Mouse (Mus musculus): ENCODE data around the gene Ntrk3. TPM values are rescaled to one million over a fixed set of nuclear protein-coding genes. Genes with fewer than 3 reads are reported as not detected.

The Ntrk3 gene
- polyA plus RNA-seq, 1 experiment from 2014 or later, result 2.2 TPM

DNA sequence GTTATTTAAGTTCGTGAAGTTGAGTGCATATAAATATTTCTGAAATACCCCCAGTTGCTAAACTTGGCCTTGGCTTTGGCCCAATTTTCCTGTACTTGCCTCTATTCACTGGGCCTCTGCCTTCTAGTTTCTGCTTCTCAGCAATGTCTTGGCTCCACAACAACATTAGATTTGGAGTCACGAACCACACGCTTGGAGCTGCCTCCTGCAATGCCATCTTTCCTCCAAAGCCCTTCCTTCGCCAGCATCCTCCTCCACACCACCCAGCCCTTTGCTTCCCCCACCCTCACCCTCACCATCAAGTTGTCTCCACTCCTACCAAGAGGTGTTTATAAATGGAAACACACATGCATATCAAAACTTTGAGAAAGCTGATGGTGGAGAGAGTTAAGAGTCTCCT lies 340.6 kb downstream of the Ntrk3 start:
- Histone ChIP-seq H3K4me2 (replicated peaks) (no peak overlapping the region), H3K4me3 (no peak overlapping the region), H3K27ac (no peak overlapping the region), H3K9ac (no peak overlapping the region), H3K4me1 (no peaks in the 10 kb centered on the region), H3K9me3 (no peaks in the 10 kb centered on the region), H3K27me3 (no peaks in the 10 kb centered on the region), H3K36me3 (no peaks in the 10 kb centered on the region)
- ATAC-seq (ENCODE audit: low FRiP score, low read depth), result no peak
- WGBS, result 80% methylated on average over 4 of the region's 4 CpGs

DNA sequence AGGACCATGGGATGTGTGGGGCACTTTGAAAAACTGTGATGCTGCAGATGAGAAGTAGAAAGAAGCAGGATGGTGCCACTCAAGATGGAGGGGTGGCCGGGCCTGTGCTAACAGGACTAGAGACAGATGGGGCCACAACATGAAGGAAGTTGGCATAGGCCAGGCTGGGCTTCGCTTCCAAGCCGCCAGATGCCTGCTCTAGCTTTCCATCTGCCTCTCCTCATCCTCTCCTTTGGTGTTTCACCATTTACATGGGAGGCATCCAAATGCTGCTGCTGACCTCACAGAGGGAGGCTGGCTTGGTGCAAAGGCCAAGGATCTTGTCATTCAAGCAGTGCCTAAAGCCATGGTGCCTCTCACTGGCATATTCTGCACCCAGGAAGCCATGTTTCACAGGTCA lies 347.8 kb downstream of the Ntrk3 start:
- Histone ChIP-seq H3K27ac (no peak overlapping the region), H3K4me1 (no peaks in the 10 kb centered on the region), H3K9me3 (no peaks in the 10 kb centered on the region), H3K9ac (no peak overlapping the region), H3K36me3 (no peaks in the 10 kb centered on the region), H3K4me3 (no peak overlapping the region), H3K4me2 (replicated peaks) (no peak overlapping the region), H3K27me3 (no peaks in the 10 kb centered on the region)
- no peak for ATAC-seq (ENCODE audit: low FRiP score, low read depth)
- WGBS, result 83% methylated on average over 3 of the region's 3 CpGs

DNA sequence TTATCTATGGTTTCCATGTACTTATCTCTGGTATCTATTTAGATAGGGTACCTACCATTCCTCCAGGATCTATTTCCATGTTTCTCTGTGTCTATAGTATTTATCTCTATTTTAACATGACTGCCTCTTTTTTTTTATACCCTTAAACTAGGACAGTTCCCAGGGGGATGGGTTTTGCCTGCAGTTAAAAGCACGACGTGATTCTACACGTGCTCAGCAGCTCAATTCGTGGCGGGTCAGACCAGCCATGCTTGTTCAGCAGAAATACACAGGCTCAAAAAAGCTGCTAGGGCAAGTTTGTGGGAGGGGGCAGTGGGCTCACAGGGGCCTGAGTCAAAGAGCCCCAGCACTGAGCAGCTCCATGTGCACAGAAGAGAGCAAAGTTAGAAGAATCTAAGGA lies 349.7 kb downstream of the Ntrk3 start:
- no peak overlapping the region for H3K27ac ChIP-seq
- no peaks in the 10 kb centered on the region for H3K4me1 ChIP-seq
- WGBS, result 82% methylated on average over 5 of the region's 5 CpGs
- no peak overlapping the region for H3K4me3 ChIP-seq
- H3K9me3 ChIP-seq, result no peaks in the 10 kb centered on the region
- no peak for ATAC-seq (ENCODE audit: low FRiP score, low read depth)
- no peaks in the 10 kb centered on the region for H3K27me3 ChIP-seq
- no peak overlapping the region for H3K4me2 ChIP-seq (replicated peaks)
- H3K36me3 ChIP-seq, result no peaks in the 10 kb centered on the region
- no peak overlapping the region for H3K9ac ChIP-seq

DNA sequence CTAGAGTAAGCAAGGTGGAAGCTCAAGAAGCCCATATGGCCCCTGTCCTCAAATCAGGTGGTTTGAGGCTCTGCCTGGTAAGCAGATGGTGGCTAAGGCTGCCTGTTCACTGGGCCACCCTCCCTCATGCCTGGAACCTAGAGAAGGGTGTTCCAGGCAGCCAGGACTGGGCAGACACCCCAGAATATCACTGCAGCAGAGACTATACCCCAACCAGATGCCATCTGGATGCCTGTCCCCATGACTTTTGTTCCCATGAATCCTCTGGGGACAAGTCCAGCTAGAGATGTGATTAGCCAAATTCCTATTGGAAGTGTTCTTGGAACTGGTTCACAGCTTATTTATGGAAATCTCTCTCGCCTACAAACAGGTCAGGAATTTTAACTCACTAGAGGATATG lies 351.8 kb downstream of the Ntrk3 start:
- whole genome bisulfite sequencing, result 60% methylated on average over 1 of the region's 1 CpGs
- no peak overlapping the region for H3K4me3 ChIP-seq
- no peak overlapping the region for H3K27ac ChIP-seq
- no peaks in the 10 kb centered on the region for H3K9me3 ChIP-seq
- no peaks in the 10 kb centered on the region for H3K27me3 ChIP-seq
- H3K9ac ChIP-seq, result no peak overlapping the region
- H3K4me2 ChIP-seq (replicated peaks), result no peak overlapping the region
- H3K36me3 ChIP-seq, result no peaks in the 10 kb centered on the region
- no peak for ATAC-seq (ENCODE audit: low FRiP score, low read depth)
- H3K4me1 ChIP-seq, result no peaks in the 10 kb centered on the region

DNA sequence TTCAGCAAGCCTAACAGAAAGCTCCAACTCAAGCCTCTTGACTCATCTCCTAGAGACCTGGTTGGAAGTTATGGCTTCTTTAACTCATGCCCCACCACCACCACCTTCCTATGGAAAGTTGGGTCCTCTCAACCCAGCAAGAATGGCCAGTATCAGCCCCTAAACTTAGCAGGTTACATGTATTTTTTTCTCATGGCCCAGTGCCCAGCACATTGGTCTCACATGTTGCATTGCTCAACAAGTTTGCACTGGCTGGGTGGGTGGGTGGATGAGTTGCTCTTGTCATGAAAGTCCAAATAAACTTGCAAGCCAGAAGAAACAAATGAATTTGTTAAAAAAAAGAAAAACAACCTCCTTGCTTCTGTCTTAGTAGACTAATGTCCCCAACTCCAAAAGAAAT lies 353.7 kb downstream of the Ntrk3 start:
- Histone ChIP-seq H3K4me3 (no peak overlapping the region), H3K4me2 (replicated peaks) (no peak overlapping the region), H3K9ac (no peak overlapping the region), H3K27me3 (no peaks in the 10 kb centered on the region), H3K4me1 (no peaks in the 10 kb centered on the region), H3K9me3 (no peaks in the 10 kb centered on the region), H3K27ac (no peak overlapping the region), H3K36me3 (no peaks in the 10 kb centered on the region)
- no peak for ATAC-seq (ENCODE audit: low FRiP score, low read depth)

DNA sequence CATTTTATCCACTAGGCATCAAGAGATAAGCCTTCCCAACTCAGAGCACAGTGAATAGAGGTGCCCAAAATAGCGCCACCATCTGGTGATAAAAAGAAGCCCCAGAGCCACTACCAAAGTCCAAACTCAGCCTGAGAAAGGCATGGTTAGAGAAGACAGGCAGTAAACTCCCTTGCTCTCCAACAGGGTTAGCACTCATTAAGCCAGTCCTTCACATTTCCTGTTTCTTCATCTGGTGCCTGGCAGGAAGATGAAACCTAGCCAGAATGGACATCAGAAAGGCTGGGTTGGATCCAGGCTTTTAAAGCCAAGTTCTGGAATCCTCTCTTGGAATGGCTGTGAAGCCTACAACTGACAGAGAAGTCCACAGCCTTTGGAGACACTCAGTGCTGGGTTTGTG lies 355.7 kb downstream of the Ntrk3 start:
- Histone ChIP-seq H3K4me3 (no peak overlapping the region), H3K9ac (no peak overlapping the region), H3K4me2 (replicated peaks) (no peak overlapping the region), H3K4me1 (no peaks in the 10 kb centered on the region), H3K27me3 (no peaks in the 10 kb centered on the region), H3K36me3 (no peaks in the 10 kb centered on the region), H3K9me3 (no peaks in the 10 kb centered on the region), H3K27ac (no peak overlapping the region)
- ATAC-seq (ENCODE audit: low FRiP score, low read depth), result no peak
- 24% methylated on average over 1 of the region's 1 CpGs for WGBS

DNA sequence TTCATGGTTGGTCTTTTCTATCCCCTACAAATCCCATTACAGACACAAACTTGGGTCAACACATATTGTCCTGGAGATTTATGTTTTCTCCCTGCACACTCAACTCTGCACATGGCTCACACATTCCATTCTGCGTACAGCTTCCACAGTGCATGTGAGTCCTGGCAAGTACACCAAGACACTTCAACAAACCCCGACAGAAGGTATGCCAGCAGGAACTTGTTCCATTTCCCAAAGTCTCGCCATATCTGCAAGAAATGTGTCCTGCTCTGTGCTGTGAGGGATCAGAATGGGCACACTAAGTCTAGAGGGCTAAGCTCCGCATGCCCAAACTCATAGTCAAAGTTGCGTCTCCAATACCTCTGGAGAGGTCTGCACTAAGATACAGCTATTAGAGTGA lies 358.0 kb downstream of the Ntrk3 start:
- 87% methylated on average over 5 of the region's 5 CpGs for WGBS
- no peaks in the 10 kb centered on the region for H3K36me3 ChIP-seq
- no peaks in the 10 kb centered on the region for H3K4me1 ChIP-seq
- no peaks in the 10 kb centered on the region for H3K9me3 ChIP-seq
- H3K4me3 ChIP-seq, result no peak overlapping the region
- H3K27ac ChIP-seq, result no peak overlapping the region
- H3K27me3 ChIP-seq, result no peaks in the 10 kb centered on the region
- ATAC-seq (ENCODE audit: low FRiP score, low read depth), result no peak
- H3K4me2 ChIP-seq (replicated peaks), result no peak overlapping the region
- no peak overlapping the region for H3K9ac ChIP-seq

DNA sequence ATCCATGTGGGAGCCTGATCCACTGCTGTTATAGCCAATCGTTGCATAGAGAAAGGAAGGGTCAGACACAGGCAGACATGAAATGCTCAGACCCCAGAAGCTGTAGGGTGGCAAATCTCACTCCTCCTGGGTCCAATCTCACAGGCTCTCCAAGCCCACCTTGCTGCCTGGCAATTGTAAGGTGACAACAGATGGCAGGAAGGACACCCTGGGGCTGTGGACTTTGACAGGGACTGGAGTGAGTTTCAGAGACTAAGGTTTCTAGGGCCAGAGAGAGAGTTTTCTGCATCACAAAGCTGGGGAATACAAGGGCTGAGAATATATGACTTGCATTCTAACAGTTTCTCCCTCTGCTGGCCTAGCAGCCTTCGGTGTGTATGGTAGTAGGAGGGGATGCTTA lies 359.5 kb downstream of the Ntrk3 start:
- ATAC-seq (ENCODE audit: low FRiP score, low read depth), result no peak
- H3K27me3 ChIP-seq, result no peaks in the 10 kb centered on the region
- H3K36me3 ChIP-seq, result no peaks in the 10 kb centered on the region
- H3K4me2 ChIP-seq (replicated peaks), result no peak overlapping the region
- WGBS, result 58% methylated on average over 2 of the region's 2 CpGs
- H3K27ac ChIP-seq, result no peak overlapping the region
- no peak overlapping the region for H3K9ac ChIP-seq
- no peaks in the 10 kb centered on the region for H3K4me1 ChIP-seq
- no peaks in the 10 kb centered on the region for H3K9me3 ChIP-seq
- H3K4me3 ChIP-seq, result no peak overlapping the region

DNA sequence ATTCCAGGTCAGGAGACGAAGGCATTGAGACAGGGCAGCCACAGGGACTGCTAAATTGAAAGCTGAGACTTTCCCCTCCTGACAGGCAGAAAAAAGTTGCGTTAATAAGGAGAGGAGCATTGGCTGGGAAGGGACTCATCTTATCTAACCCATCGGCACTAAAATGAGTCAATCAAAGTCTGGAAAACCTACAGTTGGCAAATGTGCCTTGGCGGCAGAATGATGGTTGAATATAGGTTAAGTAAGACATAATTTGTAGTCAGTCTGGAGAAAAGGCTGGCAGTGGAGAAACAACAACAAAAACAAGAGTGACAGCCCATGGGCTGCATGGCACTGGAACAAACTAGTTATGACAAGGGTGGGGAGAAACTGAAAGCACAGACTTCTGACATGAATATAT lies 360.9 kb downstream of the Ntrk3 start:
- H3K4me1 ChIP-seq, result no peaks in the 10 kb centered on the region
- H3K27ac ChIP-seq, result no peak overlapping the region
- H3K4me3 ChIP-seq, result no peak overlapping the region
- H3K9me3 ChIP-seq, result no peaks in the 10 kb centered on the region
- no peak overlapping the region for H3K9ac ChIP-seq
- no peak overlapping the region for H3K4me2 ChIP-seq (replicated peaks)
- H3K36me3 ChIP-seq, result no peaks in the 10 kb centered on the region
- ATAC-seq (ENCODE audit: low FRiP score, low read depth), result no peak
- 69% methylated on average over 4 of the region's 4 CpGs for WGBS
- H3K27me3 ChIP-seq, result no peaks in the 10 kb centered on the region

DNA sequence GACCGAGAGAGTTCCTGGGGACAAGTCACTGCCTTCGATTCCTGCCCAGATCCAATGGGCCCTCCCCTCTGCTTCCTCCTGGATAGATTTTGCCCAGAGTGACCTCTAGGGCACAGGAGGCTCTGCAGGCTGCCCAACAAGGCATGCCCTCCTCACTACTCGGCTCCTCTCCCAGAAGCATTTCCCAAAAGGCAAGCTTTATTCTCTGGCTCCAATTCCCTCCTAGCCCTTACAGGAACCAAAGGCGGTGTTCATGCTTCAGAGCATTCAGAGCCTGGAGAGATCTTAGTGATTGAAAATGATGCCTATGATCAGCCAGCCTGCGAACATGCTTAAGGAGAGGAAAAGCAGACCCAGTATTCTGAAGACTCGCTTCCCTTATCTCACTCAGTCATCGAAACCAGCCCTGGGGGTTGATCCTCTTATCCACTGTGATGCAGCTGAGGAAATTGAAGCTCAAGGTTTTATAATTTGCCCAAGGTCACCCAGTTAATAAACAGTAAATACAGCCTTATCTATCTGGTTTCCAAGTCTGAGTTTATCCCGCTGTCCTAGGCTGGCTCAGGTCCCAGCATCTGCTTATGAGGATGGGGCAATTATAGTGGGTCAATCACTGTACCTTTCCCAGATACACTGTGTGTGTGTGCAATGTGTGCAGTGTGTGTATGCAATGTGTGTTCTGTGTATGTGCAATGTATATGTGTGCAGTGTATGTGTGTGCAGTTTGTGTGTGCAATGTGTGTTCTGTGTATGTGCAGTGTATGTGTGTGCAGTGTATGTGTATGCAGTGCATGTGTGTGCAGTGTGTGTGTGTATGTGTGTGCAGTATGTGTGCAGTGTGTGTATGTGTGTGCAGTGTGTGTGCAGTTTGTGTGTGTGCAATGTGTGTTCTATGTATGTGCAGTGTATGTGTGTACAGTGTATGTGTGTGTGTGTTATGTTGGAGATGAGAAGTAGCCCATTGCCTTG lies 376.2 kb downstream of the Ntrk3 start:
- WGBS, result 69% methylated on average over 8 of the region's 8 CpGs
- no peak overlapping the region for H3K9ac ChIP-seq
- no peak for ATAC-seq (ENCODE audit: low FRiP score, low read depth)

DNA sequence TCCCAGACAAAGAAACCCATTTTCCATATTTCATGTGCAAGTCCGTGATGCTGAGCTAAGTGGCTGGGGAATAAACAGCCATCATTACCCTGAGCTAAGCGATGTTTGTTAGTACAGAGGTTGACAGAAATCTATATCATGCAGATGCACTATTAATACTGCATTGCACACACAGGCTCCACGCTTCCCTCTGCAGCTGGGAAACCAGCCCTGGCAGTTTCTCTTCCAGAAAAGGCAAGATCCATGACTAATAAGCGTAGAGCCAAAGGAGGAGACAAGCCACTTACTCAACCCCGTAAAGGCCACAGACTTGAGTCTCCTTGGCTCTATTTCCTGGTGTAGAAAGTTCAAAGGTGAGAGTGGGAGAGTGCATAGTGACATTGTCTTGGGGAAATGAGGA lies 390.3 kb downstream of the Ntrk3 start:
- no peaks in the 10 kb centered on the region for H3K4me1 ChIP-seq
- whole genome bisulfite sequencing, result 80% methylated on average over 5 of the region's 5 CpGs
- no peak for ATAC-seq (ENCODE audit: low FRiP score, low read depth)

More for the DNA sequence above, 376.2 kb downstream of the Ntrk3 start:
- Histone ChIP-seq H3K4me1 (no peaks in the 10 kb centered on the region), H3K27me3 (no peaks in the 10 kb centered on the region), H3K4me3 (no peak overlapping the region), H3K36me3 (no peaks in the 10 kb centered on the region), H3K27ac (no peak overlapping the region), H3K9me3 (no peaks in the 10 kb centered on the region; the same call in 1 of the 2 replicates), H3K4me2 (replicated peaks) (no peak overlapping the region)

DNA sequence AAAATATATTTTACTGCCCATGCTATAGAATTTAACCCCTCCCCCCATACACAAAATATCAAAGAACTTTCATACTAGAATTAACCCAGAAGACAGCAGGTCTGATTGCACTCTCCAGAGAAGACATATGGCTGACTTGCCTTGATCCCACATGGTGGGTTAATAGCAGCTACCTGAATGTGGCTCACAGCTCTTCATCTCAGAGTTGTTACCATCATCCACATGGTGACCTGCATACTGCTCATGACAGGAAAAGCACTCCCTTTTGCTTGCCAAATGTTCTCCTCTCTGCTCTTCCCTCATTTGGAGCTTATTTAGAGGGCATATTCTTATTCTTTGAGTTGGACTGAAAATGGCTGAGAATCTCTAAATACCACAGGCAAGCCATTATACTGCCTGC lies 404.4 kb downstream of the Ntrk3 start:
- Histone ChIP-seq H3K27ac (no peak overlapping the region), H3K36me3 (no peaks in the 10 kb centered on the region), H3K9me3 (no peaks in the 10 kb centered on the region), H3K4me3 (no peak overlapping the region), H3K4me1 (no peaks in the 10 kb centered on the region), H3K27me3 (no peaks in the 10 kb centered on the region), H3K4me2 (replicated peaks) (no peak overlapping the region), H3K9ac (no peak overlapping the region)
- ATAC-seq (ENCODE audit: low FRiP score, low read depth), result no peak

More for the DNA sequence above, 390.3 kb downstream of the Ntrk3 start:
- H3K27ac ChIP-seq, result no peak overlapping the region
- H3K36me3 ChIP-seq, result no peaks in the 10 kb centered on the region
- no peak overlapping the region for H3K4me3 ChIP-seq
- H3K4me2 ChIP-seq (replicated peaks), result no peak overlapping the region
- H3K9ac ChIP-seq, result no peak overlapping the region
- no peaks in the 10 kb centered on the region for H3K9me3 ChIP-seq
- H3K27me3 ChIP-seq, result no peaks in the 10 kb centered on the region

DNA sequence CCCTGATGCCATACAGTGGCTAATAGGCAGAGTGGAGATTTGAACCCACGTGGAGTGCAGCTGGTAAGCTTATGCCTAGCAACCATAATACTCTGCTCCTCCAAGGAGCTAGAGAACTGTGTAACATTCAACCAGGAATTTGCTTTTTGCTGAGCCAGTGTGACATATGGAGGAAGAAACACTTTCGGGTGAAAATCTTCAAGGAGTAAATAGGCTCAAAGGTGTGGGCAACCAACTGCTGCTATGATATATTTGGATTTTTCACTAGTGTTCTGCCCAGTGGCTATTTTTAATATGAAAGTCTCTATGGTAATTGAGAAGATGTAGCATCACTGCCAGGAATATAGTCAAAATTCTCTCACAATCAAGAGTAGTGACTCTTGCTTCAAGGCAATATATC lies 409.5 kb downstream of the Ntrk3 start:
- H3K27ac ChIP-seq, result no peak overlapping the region
- H3K4me1 ChIP-seq, result no peaks in the 10 kb centered on the region
- WGBS, result 84% methylated on average over 2 of the region's 2 CpGs
- H3K36me3 ChIP-seq, result no peaks in the 10 kb centered on the region
- no peak overlapping the region for H3K4me2 ChIP-seq (replicated peaks)
- H3K27me3 ChIP-seq, result no peaks in the 10 kb centered on the region
- H3K4me3 ChIP-seq, result no peak overlapping the region
- no peaks in the 10 kb centered on the region for H3K9me3 ChIP-seq
- no peak overlapping the region for H3K9ac ChIP-seq
- ATAC-seq (ENCODE audit: low FRiP score, low read depth), result no peak
